Mouse (Mus musculus): ENCODE measurements around the gene Tmcc3.

The Tmcc3 gene

DNA sequence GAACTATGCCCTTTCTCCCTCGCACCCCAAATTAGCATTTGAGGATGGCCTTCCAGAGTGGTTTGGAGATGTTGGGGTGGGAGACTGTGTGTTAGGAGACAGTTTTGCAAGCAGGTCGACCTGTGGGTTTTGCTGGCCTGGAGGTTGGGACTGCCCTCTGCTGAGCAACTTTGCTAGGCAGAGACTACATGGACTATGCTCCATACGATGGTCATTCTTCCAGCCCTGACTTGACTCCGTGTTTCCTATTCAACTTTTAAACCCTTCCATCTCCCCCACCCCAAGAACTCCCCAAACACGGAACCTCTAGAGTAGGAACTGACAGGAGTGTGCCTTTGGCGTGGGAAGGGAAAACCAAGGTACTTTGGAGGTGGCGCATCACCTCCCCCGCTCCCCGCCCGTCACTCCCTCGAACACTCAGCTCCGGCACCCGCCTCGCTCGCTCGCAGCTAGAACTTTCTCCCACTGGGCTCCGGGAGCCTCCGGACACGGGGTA is at the start of gene Tmcc3:
Gene Tmcc3 (plus strand): TSS at position 439 of the 496 bp plus-strand sequence.
- in situ Hi-C loops (cut with MboI, MseI): loop anchor here in 1 of 2 experiments (25.0 kb wide), 1 partner anchor 1426 kb away; no protein-coding TSS in a partner anchor

DNA sequence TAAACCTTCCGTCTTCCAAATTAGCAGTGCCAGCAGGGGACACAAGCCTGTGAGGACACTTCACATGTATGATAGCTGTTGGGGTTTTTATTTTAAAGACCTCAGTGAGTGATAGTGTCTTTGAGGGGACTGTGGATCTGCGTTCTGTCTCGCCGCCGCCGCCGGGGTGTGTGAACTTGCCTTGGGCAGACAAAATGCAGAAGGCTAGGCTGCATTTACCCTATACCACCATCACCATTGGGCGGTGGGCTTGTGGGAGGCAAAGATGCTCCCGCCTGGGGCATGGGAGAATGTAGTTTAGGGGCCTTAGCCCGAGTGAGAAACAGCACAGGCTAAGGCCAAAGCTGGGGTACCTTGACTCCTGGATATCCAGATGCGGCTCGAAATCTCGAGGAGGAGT is 49.1 kb upstream of the Tmcc3 start:
- in situ Hi-C loops (cut with MboI, MseI): no loop called here

DNA sequence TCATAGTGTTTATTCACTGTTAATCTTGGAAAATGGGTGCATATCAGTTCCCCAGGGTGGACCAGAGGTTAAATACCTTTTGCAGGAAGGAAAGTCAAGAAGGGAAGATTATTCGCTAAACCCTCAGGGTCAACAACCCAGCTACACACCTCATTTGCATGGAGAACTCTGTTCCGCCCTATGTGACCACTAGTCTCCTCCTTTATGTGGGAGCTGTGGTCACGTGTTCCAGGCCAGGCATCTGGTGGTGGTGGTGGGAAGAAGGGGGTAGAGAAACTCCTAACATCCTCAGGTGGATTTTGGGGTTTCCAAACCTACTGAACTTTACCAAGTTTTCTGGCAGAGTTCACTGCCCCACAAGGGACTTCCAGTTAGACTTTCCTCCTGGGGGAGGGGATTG is 48.5 kb upstream of the Tmcc3 start:
- in situ Hi-C loops (cut with MboI, MseI): no loop called here

DNA sequence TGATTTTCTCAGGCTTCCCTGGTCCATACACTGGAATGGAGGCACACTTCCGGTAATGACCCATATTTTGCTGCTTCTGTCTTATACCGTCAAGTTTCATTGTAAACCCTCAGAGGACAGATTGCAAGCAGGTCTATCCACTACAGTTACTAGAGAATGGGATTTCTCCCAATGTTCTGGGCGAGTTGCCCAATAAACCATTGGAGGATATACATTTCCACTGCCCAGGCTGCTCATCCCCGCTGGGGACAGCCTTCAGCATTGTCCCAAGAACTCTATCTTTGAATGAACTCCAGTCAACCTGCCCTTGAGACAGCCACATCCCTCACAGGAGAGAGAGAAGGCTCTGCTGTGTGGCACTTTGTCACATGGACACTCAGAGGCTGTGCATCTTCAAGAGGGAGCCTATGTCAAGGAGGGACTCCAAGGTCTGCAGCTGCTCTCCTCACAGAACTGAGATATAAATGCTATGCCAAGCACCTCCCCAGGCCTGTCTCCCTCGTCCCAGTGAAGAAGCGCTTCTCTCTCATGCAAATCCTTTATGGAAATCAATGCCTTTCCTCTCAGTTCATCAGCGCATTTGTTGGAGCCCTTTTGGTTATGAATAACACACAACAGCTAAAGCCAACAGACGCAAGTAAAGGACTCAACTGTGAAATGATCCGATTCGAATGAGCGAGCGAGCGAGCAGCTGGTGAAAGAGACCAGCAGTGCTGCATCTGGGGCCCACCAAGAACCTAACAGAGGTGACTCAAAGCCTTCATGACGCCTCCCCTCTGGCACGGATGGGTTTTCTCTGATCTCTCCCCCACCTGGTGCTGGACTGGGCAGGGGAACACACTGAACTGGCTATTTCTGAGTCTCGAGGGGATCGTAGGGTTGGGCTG is 45.9 kb upstream of the Tmcc3 start:
- in situ Hi-C loops (cut with MboI, MseI): loop anchor here in 1 of 2 experiments (5.0 kb wide), 1 partner anchor 34 kb away; no protein-coding TSS in a partner anchor

DNA sequence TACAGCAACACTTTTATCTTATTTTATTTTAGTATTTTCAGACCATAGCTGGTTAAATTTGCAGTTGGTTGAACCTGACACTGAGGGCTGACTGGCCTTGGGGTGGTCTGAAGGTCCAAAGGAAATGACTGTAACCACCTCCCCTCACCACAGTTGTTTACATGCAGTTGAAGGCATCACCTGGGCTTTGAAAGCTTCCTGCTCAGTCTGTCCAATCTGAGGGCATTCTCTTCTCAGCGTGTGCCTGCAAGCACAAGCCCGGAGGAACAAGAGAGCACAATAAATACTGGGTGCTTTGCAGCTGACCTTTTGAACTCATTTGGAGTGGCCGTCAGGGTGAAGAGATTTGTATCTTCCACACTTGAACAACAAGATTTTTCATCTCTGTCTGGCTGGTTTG is 36.4 kb upstream of the Tmcc3 start:
- in situ Hi-C loops (cut with MboI, MseI): no loop called here

DNA sequence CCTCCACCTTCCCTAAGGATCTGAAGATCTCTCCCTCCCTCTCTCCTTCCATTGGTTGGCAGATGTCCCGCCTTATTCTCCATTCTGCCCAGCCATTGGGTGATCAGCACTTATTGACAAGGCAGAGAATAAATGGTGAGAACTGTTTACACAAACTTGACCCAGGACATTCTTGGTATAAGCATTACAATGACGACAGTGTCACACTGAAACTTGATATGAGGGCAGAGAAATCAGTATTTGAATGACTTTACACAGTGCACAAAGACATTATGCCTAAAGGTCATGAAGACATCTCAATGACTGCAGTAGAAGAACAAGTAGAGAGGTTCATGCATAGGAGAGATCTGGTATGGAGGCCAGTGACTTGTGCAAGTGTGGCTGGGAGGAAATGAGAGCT is 35.2 kb upstream of the Tmcc3 start:
- in situ Hi-C loops (cut with MboI, MseI): no loop called here

DNA sequence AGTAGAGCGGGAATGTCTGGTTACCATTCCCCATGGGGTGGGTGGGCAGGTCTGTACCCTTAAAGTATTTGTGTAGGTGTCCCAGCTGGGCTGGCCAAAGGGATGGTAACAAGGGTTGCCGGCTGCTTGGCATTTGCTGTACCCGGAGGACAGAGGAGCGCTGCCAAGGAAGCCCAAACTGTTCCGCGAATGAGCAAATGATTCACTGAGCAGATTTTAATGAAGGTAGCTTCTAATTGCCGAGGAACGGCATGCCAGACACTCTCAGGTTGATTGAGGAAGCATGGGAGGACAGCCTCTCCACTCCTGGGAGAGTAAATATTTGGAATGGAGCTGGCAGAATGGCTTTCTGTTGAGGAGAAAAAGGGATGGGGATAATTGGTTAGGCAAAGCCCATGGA is 29.6 kb upstream of the Tmcc3 start:
- in situ Hi-C loops (cut with MboI, MseI): no loop called here

DNA sequence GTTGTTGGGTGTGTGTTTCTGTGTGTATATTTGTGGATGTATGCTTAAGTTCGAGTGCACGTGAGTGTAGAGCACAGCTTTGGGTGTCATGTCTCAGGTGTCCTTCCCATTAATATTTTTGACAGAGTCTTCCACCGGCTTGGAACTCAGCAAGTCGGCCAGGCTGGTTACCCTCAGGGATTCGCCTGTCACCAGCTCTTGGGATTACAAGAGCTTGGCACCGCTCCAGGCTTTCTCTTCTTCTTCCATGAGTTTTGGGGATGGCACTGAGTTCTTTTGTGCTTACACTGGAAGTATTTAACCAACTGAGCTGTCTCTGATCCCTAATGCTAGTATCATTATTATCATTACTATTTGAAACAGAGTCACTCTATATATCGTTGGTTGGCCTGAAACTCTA is 29.0 kb upstream of the Tmcc3 start:
- in situ Hi-C loops (cut with MboI, MseI): no loop called here

DNA sequence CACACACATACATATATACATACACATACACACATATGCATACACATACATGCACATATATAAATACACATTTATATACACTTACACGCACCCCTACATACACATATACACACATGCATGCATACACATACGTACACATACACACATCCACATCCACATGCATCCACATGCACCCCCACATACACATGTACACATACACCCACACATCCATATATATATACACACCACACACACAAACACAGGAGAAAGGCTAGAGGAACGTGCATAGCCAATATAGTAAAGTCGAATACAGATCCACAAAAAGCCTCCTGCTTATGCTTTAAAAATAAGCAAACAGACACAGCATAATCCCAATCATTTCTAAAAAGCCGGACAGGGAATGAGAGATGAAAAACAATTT is 17.3 kb upstream of the Tmcc3 start:
- in situ Hi-C loops (cut with MboI, MseI): no loop called here

DNA sequence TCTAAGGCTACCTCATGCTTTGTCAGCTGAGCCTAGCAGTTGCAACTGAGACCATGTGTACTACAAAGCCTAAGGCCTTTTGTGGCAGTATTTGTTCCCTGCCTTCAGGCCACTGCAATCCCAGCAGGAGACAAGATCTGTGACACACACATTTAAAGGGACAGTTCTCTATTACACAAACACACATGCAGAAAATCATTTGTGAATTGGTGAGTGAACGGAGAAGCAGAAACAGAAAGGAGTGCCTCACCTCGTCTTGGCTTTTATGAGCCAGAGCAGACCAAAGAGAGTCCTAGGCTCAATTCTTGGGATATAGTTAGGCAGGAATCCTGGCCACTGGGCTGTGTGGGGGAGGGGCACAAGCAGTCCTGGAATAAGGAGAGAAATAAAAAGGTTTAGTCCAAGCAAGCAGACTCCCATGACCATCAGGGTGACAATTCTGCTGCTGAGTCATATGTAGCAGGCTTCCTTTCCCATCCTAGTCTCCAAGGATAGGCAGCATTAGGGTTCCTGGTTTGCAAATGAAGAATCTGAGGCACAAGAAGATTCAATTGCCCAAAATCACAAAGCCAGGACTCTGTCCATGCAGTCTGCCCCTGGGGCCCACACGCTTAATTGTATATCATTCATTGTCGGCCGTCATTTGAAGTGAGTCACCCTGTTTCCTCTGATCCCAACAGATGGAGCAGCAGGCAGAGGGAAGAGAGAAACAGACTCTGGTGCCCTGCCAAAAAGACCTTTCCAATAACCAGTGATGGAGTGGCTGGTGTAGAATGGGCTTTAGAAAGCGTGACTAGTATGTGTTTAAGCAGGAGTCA is 16.6 kb upstream of the Tmcc3 start:
- in situ Hi-C loops (cut with MboI, MseI): no loop called here

DNA sequence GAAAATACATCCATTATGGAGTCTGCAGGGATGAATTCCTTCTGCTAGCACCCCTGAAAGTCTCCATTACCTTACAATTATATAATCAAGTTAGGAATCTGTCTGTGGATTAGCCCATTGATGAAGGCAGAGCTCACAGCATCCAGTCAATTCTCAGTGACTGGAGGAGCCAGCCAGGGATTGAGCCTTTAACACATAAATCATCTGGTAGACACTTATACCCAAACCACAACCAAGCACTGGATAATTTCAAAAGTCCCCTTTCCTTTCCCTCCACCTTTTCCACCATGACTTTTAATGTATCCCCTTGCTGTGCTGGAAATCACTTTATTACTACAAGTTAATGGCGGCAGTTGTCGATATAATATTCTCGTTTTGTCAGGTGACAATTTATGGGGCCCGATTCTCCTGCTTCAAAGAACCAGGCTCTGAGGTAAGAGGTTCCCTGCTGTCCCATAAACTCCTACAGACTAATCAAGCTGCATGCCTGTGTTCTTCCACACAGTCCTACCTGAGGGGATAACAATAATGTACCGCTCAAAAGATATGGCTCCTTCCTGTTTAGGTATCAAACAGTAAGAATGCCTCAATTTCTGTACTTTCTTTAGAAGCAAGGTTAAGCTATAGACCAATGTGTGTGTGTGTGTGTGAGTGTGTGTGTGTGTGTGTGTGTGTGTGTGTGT is 15.7 kb upstream of the Tmcc3 start:
- in situ Hi-C loops (cut with MboI, MseI): no loop called here

DNA sequence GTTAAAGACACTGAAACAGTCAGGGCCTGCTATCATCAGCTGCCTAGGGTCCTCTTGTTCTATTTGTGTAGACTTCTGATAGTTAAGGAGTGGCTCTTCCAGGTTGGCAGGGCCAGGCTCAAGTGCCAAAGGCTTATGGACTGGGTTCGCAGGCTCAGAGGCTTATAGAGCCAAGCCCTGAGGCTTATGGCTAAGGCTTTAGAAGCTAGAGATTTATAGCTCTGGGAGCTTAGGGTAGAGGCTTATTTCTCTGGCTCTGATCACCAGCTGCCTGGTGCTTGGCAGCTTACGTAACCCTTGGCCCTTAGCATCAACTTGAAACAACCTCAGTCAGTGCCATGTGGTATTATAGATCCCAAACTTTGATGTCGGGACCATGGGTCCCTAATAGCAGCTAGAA is 13.3 kb upstream of the Tmcc3 start, which contains the start of gene Gm4792:
Gene Gm4792 (minus strand): TSS at position 233 of the 400 bp plus-strand sequence.
- in situ Hi-C loops (cut with MboI, MseI): no loop called here

DNA sequence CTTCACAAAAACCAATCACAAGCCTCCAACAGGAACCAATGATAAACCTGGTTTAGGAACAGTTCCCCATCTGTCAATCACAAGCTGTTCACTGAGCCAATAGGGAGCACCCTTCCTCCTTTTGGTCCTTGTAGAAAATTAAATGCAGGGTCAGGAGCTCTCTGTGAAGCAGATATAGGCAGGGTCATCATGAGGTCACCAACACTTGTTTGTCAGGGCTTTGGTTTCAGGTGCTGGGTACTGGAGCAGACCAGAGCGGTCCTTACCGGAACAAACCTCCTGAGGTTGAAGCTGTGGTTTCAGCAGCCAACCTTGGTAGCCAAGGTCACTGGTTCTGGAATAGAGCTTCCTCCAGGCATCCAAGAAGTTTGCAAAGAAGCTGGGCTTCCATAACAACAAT is 12.4 kb upstream of the Tmcc3 start:
- in situ Hi-C loops (cut with MboI, MseI): no loop called here

DNA sequence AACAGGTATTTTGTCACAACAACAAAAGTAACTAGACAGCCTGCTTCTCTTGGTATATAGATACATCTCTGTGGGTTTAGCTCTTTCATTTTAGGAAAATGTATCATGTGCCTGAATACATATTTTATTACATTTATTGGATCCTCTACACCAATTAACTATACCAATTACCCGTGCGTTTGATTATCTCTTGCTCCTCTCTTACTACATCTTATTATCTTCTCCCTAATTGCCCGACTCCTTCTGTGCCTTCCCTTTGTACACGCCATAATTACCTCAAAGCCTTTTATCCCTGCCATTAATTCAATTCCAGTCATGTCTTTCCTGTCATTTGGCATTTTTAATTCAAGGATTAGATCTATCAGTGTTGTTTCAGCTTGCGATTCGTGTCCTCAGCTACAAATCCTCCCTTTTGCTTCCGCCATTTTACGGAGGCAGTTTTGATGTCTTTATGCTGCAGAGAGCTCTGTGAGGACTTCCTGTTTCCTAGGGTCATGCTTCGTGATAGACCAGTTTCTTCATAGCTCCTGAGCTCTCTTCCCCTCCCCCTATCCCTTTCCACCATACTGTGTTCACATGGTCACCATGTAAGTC is 7.6 kb upstream of the Tmcc3 start:
- in situ Hi-C loops (cut with MboI, MseI): loop anchor here (5.0 to 25.0 kb wide), 4 partner anchors 93 to 1433 kb away; no protein-coding TSS in a partner anchor

DNA sequence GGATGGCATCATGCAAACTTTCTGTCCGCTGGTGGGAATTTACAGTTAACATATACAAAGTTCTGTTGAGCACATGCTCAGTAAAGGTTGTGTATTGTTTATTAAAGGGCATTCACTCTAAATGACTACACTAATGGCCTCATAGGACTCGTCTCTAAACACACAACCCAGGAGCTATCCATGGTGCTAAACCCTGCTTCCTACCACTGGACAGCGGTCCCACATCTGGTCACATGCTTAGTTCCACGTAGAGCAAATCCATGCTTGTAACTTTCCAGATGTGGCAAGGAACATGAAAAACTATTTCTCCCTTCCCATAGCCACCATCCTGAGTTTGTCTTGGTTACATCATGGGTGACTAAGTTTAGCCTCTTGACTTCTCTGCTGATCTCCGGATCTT is 6.2 kb upstream of the Tmcc3 start:
- in situ Hi-C loops (cut with MboI, MseI): loop anchor here in 1 of 2 experiments (10.0 to 25.0 kb wide), 2 partner anchors 601 to 1432 kb away; no protein-coding TSS in a partner anchor

DNA sequence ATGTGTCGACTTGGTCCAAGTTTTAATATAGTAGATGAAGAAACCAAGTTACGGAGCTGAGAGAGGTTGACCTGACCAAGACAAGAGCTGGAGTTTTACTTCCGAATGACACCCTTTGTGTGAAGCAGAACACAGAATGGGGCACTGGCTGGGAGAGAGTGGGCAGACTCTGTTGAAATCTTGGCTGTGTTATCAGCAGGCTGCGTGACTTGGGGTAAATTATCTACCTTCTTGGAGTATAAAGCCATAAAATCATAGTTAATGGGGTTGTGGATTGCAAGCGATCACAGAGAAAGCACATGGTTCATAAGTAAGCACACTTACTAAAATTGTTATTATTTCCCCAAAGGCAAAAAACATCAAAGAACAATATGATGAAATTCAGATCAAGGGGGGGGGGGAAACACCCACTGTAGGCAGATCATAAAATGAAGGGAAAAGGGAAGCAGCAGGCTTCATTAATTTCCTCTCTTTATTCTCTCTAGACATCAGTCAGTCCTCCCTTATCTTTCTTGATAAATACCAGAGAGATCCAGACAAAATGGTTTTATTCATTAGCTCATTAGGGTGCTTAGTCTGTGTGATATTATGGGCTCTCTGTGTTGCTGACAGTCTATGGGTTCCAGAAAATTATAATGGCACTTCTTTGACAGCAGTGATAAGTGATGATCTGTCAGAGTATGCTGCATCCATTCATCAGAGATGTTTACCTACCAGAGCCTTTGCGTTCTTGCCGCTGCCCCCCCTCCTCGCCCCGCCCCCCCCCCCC is 1.1 kb upstream of the Tmcc3 start:
- in situ Hi-C loops (cut with MboI, MseI): loop anchor here in 1 of 2 experiments (25.0 kb wide), 1 partner anchor 1427 kb away; no protein-coding TSS in a partner anchor

DNA sequence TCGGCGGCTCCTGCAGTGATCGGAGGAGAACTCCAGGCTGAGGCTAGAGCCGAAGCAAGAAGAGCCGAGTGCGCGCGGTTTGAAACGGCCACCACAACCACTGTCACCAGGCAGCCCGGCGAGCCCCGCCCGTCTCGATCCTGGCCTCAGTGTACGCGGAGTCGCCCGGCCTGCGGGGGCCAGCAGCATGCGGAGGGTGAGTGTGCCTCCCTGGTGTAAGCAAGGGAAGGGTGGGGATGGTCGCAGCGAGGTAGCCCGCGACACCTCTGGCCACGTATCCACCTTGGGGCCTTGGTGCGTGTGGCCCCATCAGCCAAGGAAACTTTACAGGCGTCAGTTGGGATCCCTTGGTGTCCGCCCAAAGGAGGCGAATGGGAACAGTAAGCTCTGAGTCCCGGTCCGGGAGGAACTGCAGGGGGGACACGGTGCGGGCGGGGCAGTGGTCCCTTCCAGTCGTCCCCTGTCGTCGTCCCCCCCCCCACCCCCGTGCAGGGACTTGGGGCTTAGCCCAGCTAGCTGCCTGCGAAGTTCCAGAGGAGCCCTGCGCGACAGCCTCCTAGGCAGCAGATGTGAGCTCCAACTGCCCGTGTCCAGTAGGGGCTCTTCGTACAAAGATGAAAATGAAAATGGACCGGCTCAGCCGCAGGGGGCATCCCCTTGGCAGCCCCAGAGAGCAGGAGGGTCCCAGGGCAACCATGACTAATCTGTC is 412 bp downstream of the Tmcc3 start:
- in situ Hi-C loops (cut with MboI, MseI): loop anchor here in 1 of 2 experiments (25.0 kb wide), 1 partner anchor 1425 kb away; no protein-coding TSS in a partner anchor

DNA sequence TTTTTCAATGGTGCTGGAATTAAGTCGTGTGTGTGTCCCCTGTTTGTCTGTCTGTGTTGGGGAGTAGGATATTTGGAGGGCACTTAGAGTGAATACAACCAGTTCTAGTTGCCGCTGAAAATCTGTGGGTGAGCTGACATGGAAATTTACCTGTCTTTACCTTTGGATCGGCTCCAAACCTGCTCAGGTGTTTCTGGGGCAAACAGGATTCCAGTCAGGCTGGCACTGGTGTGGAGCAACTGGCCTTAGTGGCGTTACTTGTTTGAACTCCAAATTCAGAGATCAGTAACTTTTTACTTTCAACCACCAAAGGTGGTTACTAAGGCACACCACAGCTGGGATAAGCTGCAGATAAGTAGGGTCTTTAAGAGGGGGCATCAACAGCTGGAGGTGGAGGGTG is 1.4 kb downstream of the Tmcc3 start:
- in situ Hi-C loops (cut with MboI, MseI): loop anchor here in 1 of 2 experiments (25.0 kb wide), 1 partner anchor 1424 kb away; no protein-coding TSS in a partner anchor

DNA sequence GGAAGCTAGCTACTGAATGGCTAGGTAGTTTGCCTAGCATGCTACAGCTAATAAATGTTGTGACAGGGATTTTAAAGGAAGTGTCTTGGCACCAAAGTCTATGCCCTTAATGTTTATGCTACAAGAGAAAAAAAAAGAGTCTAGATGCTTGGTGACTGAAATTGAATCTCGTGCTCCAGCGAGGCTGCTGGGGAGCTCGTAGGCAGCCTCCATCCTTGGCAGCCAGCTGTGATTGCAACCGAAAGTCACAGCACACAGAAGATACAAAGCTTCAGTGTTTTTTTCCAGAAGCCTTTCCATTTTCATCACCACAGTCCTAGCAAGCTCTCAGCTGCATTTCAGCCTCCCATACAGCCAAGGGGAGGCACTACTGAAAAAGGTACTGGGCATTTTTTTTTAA is 6.8 kb downstream of the Tmcc3 start:
- in situ Hi-C loops (cut with MboI, MseI): loop anchor here in 1 of 2 experiments (25.0 kb wide), 1 partner anchor 1419 kb away; no protein-coding TSS in a partner anchor
